Mouse (Mus musculus) liver, embryonic 14.5 days (tissue): ENCODE data around the gene Tcea3. TPM values are rescaled to one million over a fixed set of nuclear protein-coding genes. Genes with fewer than 3 reads are reported as not detected.

Experiments
- ATAC-seq: fragments of 200-750 bp; cut with Nextera tagmentation; 2 replicates; pipeline ENCODE4 v1.8.0; 2017; ENCODE audit warnings: moderate number of reproducible peaks, mild to moderate bottlenecking, moderate library complexity; ENCODE audit not compliant: insufficient read depth
- DNase-seq, 3 experiments: peaks; one replicate each; pipeline ENCODE4 v3.0.0-alpha.2; 2012 to 2013; ENCODE audit warnings: low read depth in 3 of 3, low spot score in 3 of 3
- H3K27ac ChIP-seq: fragments of 300-500 bp; sonication (generic); 2 replicates; pipeline ENCODE4 v1.5.1; 2014; ENCODE audit warnings: moderate library complexity, mild to moderate bottlenecking, control low read depth, inconsistent platforms
- H3K27me3 ChIP-seq: fragments of 300-500 bp; sonication (generic); 2 replicates; pipeline ENCODE4 v1.6.1; 2014; ENCODE audit warnings: mild to moderate bottlenecking, low read length, moderate library complexity; ENCODE audit not compliant: control insufficient read depth, insufficient read depth
- H3K36me3 ChIP-seq: fragments of 300-500 bp; sonication (generic); replicated peaks from 2 replicates; pipeline ENCODE4 v1.6.1; 2014; ENCODE audit warnings: low read depth; ENCODE audit not compliant: control insufficient read depth, insufficient read depth
- H3K4me1 ChIP-seq, 2 experiments: fragments of 200-500 bp in 1 of 2; fragments of 300-500 bp in 1 of 2; sonication (generic) in 1 of 2; replicated peaks; 2 replicates each; pipeline ENCODE4 v1.6.1; 2012 to 2014; ENCODE audit warnings: antibody characterized with exemption in 1 of 2, inconsistent platforms in 1 of 2, low read length in 1 of 2; ENCODE audit not compliant: control insufficient read depth in 2 of 2, insufficient read depth in 2 of 2
- H3K4me2 ChIP-seq: fragments of 300-500 bp; sonication (generic); 2 replicates; pipeline ENCODE4 v1.6.1; 2014; ENCODE audit warnings: low read depth, mild to moderate bottlenecking, control low read depth, moderate library complexity
- H3K4me3 ChIP-seq, 2 experiments: fragments of 200-500 bp in 1 of 2; fragments of 300-500 bp in 1 of 2; sonication (generic) in 1 of 2; 2 replicates each; pipeline ENCODE4 v1.5.1; 2012 to 2014; ENCODE audit warnings: low read depth in 2 of 2, low read length in 2 of 2, mild to moderate bottlenecking in 2 of 2, control low read depth in 1 of 2, inconsistent platforms in 1 of 2, moderate library complexity in 1 of 2; ENCODE audit not compliant: insufficient read depth in 1 of 2
- H3K9ac ChIP-seq: fragments of 300-500 bp; sonication (generic); replicated peaks from 2 replicates; pipeline ENCODE4 v1.6.1; 2014; ENCODE audit warnings: mild to moderate bottlenecking, control low read depth, moderate library complexity
- H3K9me3 ChIP-seq: fragments of 300-500 bp; sonication (generic); 2 replicates; pipeline ENCODE4 v1.6.1; 2016; ENCODE audit warnings: low read length, mixed read lengths; ENCODE audit not compliant: control insufficient read depth
- CTCF ChIP-seq: IDR thresholded peaks from 2 replicates; pipeline ENCODE4 v1.5.1; 2016; ENCODE audit warnings: antibody characterized with exemption, low read depth, control low read depth
- EP300 ChIP-seq: IDR thresholded peaks from 2 replicates; pipeline ENCODE4 v1.6.1; 2016; ENCODE audit warnings: antibody characterized with exemption, low read depth
- WGBS: fragments of 180-500 bp; shearing (Covaris S2); extraction: QIAGEN DNeasy Blood & Tissue Kit; methylation state at CpG from one replicate; pipeline ENCODE4 v1.1.7; 2014; ENCODE audit not compliant: insufficient replicate concordance; 5-methylcytosine and 5-hydroxymethylcytosine counted together
- polyA plus RNA-seq, 2 experiments: library from polyadenylated mRNA; depleted of rRNA in 1 of 2; stranded (reverse) in 1 of 2; unstranded in 1 of 2; fragments of >200 nt; fragmentation: Nextera tagmentation in 1 of 2; extraction: Ambion mirVana in 1 of 2; gene quantifications; 2 replicates each; pipeline versions ENCODE4 v1.2.1 to v1.2.3; 2012 to 2014

Tcea3 gene
- polyA plus RNA-seq, 2 experiments: 4.8 to 12.4 TPM

- Histone ChIP-seq H3K27ac (no peak within 1 kb of the TSS), H3K4me1 (peaks cover 3 to 14% of the 10 kb centered on the region in 2 experiments), H3K27me3 (peaks cover 24% of the 10 kb centered on the region), H3K9me3 (no peaks in the 10 kb centered on the region), H3K36me3 (no peaks in the 10 kb centered on the region), H3K4me3 (peak within 1 kb of the TSS; percentile 42 to 51), H3K9ac (peak within 1 kb of the TSS; percentile 37), H3K4me2 (peak within 1 kb of the TSS; percentile 77)
- DNase-seq: peak; percentile 75 to 88 (median 76)
- TF ChIP-seq EP300 (no peak), CTCF (peak; percentile 36)
- WGBS: under 1% methylated on average over 50 of the region's 54 CpGs
- ATAC-seq: peak; percentile 89
These were observed 41.3 kb upstream of the Tcea3 start, which contains the start of gene Asap3 for GRCm38 (mm10) chr4:136206033-136206893. TSS of gene Asap3 (plus strand) at chr4:136206365.

GRCm38 (mm10) chr4:136206943-136207342 is 40.6 kb upstream of the Tcea3 start:
- Histone ChIP-seq H3K4me3 (peak overlapping the region; percentile 42 to 51), H3K4me1 (peaks cover 3 to 14% of the 10 kb centered on the region in 2 experiments), H3K4me2 (peak overlapping the region; percentile 77), H3K9me3 (no peaks in the 10 kb centered on the region), H3K27me3 (peaks cover 21% of the 10 kb centered on the region), H3K9ac (no peak overlapping the region), H3K36me3 (no peaks in the 10 kb centered on the region), H3K27ac (no peak overlapping the region)
- no peak for ATAC-seq
- no peak for DNase-seq
- no peak for TF ChIP-seq CTCF
- TF ChIP-seq EP300: no peak
- 9% methylated on average over 6 of the region's 6 CpGs for WGBS

GRCm38 (mm10) chr4:136210931-136211330 is 36.6 kb upstream of the Tcea3 start:
- TF ChIP-seq EP300 (no peak), CTCF (no peak)
- Histone ChIP-seq H3K4me1 (peaks cover under 1 to 10% of the 10 kb centered on the region in 2 experiments), H3K4me3 (no peak overlapping the region), H3K9ac (no peak overlapping the region), H3K9me3 (no peaks in the 10 kb centered on the region), H3K36me3 (no peaks in the 10 kb centered on the region), H3K4me2 (no peak overlapping the region), H3K27me3 (peaks cover 21% of the 10 kb centered on the region), H3K27ac (no peak overlapping the region)
- no peak for ATAC-seq
- DNase-seq: no peak
- WGBS: 50% methylated on average over 9 of the region's 9 CpGs

- DNase-seq (no peak), ATAC-seq (no peak)
- Histone ChIP-seq H3K36me3 (no peaks in the 10 kb centered on the region), H3K4me2 (no peak overlapping the region), H3K9me3 (no peaks in the 10 kb centered on the region), H3K27me3 (peaks cover 11% of the 10 kb centered on the region), H3K4me1 (peaks cover 0 to 3% of the 10 kb centered on the region in 2 experiments; a peak in 1 of 4 replicates), H3K27ac (no peak overlapping the region), H3K4me3 (no peak overlapping the region), H3K9ac (no peak overlapping the region)
- no peak for TF ChIP-seq CTCF
- TF ChIP-seq EP300: no peak
- 57% methylated on average over 7 of the region's 7 CpGs for WGBS
These were observed 33.9 kb upstream of the Tcea3 start for GRCm38 (mm10) chr4:136213629-136214028.

GRCm38 (mm10) chr4:136214828-136215227 is 32.7 kb upstream of the Tcea3 start:
- H3K4me3 ChIP-seq: no peak overlapping the region
- no peak overlapping the region for H3K4me2 ChIP-seq
- H3K9ac ChIP-seq: no peak overlapping the region
- H3K27ac ChIP-seq: no peak overlapping the region
- no peaks in the 10 kb centered on the region for H3K9me3 ChIP-seq
- ATAC-seq: peak; percentile 69
- no peak for TF ChIP-seq EP300
- no peak for TF ChIP-seq CTCF
- no peaks in the 10 kb centered on the region for H3K36me3 ChIP-seq
- WGBS: 69% methylated on average over 8 of the region's 8 CpGs
- DNase-seq: peak in 2 of 3 experiments; percentile 35 to 36
- peaks cover 16% of the 10 kb centered on the region for H3K27me3 ChIP-seq
- H3K4me1 ChIP-seq: 0 out of 4 replicates have a peak, but pooled peaks cover 0 to 3% of the 10 kb centered on the region in 2 experiments
